Mouse (Mus musculus) left cerebral cortex, adult 18-20 months (tissue): ENCODE results near the gene Tenm4. TPM values are rescaled to one million over a fixed set of nuclear protein-coding genes. Genes with fewer than 3 reads are reported as not detected.

Experiments used
- DNase-seq, 2 experiments: peaks; one replicate each; pipeline ENCODE4 v3.0.0; 2021 to 2022; ENCODE audit warnings: low spot score in 2 of 2, mixed read lengths in 1 of 2
- total RNA-seq, 2 experiments: library from RNA; stranded (reverse); gene quantifications; 2 replicates each; pipeline ENCODE4 v1.2.3; 2021

Tenm4 gene
- total RNA-seq, 2 experiments from 2014 or later, result 126 to 135 TPM

DNA sequence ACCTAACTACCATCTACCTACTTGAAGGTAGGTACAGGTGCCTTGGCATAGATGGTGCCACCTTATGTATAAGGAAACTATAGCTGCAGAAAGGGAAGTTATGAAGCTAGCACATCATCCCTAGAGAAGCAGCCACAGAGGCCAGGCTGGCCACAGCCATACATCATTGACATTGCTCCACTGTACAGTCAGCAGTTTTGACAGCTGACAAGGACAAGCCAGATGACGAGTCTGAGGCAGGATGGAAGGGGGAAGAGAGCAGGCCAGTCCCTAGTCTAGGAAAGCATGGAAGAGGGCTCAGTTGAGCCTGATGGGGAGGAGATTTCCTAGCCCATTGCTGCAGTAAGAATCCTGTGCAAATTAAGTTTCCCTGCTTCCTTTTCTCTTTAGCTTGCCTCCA, 548.9 kb downstream of the Tenm4 start:
- no peak for DNase-seq

DNA sequence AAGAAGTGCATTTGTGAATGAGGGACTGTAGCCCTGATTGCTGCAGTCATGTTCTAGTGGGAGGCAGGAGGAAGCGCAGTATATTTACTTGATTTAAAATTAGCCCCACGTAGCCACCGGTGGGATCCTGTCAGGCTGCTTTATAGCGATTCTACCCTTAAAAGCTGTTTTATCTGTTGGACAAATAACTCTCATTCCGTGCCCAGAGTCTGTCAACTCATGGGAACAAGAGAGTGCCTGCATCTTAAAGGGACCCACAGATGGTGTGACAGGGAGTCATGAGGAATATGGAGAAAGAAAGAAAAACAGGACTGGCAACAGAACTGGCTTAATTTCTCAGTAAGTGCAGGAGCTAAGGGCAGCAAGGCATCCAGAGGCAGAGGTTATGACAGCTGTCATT, 549.4 kb downstream of the Tenm4 start:
- no peak for DNase-seq

DNA sequence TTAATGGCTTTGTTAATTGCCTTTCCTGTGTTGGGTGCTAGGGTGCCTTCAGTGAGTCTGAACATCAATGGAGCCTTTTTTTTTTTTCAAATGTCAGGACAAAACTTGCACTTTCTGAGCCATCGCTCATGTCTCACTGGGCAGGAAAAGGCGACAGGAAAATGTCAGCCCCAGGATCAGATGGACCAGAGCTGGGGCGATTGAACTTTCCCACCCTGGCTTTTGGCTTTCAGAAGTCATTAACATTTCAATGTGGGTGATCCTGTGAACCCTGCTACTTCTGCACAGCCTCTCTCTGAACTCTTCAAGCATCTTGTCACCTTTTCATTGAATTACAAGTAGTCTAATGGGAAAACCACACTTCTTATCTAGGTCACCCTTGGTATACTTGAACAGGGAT, 551.8 kb downstream of the Tenm4 start:
- DNase-seq, result no peak

DNA sequence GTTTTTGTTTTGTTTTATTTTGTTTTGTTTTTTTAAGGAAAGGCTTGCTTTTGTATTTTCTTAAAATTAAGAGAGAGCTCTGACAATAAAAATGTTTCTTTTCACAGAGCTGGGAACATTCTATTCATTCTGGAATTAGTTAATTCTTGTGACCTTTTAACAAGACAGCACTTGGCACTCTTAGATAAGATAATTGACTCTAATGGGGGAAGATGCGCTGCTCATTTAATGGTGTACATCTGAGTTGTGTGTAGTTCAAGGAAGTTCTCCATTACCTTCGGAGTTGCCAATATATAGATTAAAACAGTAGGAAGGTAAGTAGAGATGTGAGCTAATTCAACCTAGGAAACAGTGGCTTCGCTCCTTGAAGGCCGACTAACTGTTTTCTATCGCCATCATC, 554.6 kb downstream of the Tenm4 start:
- DNase-seq, result no peak

DNA sequence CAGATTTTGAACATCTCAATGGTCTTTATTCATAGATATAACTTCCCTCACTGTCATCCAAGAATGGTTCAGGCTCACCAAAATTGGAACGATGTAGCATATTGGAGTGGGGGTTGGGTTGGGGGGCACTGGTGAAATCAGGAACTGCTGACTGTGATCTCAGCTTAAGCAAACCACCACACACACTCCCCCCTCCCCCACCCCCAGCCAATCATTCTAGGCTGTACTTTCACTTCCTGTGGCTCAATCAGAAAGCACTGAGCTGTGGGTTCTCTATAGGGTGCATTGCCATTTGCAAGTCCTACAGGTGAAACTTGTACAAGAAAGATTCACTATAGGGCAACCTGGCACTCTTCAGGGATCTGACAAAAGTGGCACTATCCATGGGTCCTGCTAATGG, 559.3 kb downstream of the Tenm4 start:
- DNase-seq, result no peak

DNA sequence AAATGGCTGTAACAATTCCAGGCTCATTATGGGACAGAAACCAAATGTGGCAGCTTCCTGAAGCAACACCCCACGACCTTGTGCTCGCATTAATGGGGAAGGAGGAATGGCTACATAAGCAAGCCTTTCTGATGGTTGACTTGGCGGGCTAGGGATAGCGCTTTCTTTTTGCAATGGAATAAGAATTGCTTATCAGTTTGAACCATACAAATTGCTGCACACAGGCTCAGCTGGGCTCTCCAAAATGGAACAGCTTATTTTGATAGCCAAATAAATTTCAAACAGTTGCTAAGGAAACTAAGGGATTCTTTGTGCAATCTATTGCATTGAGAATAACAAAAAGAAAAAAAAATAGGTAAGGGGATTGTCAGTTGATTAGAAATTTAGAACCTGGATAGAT, 560.9 kb downstream of the Tenm4 start:
- no peak for DNase-seq

DNA sequence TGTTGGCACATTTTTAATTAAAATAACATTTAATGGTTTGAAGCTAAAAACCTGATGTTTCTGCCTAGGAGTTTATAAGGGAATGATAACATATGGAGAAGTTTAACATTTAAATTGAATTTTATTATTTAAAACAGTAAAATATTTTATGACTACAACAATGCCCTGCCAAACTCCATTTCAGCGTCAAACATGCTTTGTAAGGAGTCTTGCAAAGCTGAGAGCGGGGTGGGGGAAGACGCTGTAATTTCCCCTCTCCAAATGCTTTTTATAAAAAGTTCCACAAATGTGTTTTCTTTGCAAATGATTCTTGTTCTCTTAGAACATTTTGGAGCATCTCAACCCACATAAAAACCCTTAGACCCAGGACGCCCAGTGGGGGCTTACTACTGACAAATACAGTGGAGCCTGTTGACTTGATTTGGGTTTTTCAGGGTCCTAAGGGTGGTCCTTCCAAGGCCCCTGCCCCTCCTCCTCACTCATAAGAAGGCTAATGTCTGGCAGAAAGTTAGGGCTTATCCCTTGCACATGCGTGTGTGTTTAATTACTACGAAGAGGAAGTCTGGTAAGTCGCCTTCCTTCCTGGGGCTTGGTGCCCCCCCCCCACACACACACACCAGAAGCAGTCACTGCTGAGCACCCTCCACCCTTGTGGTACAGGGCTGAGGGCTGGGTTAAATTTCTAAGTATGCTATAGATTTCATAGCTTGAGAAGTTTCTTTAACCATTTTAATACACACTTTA, 563.4 kb downstream of the Tenm4 start:
- DNase-seq, result no peak

DNA sequence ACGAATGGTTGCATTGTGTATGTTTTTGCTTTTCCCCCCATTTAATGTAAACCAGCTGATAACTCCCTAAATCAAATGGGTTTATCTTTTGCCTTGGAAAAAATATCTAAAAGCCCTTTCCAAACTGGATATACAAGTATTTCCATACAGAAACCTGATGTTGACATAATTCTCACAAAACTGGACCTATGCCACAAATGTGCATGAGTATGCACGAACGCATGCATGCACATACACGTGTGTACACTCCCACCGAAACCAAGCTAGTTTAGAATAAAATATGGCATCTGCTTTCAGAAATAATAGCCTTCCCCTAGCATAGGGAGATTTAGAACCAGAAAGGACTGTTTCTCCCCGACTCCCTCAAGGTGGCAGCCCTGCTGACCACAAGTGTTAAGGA, 569.6 kb downstream of the Tenm4 start:
- no peak for DNase-seq

DNA sequence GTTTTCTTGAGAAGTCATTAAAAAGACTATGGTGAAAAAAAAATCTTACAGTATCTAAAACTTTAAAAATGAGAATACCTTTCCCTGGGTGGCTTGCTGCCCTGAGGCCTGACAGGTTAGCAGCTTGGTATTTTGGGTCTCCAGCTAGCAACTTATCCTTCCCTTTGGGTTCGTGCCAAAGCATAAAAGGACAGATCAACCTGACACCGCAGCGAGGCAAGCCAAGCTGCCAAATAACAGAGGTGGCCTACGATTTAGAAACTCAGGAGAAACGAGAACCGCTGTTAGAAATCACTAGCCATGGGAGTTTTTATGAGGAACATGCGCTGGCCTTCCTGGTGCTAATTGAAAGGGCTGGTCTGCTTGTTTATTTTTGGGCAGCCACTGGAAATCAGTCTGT, 571.2 kb downstream of the Tenm4 start:
- no peak for DNase-seq

DNA sequence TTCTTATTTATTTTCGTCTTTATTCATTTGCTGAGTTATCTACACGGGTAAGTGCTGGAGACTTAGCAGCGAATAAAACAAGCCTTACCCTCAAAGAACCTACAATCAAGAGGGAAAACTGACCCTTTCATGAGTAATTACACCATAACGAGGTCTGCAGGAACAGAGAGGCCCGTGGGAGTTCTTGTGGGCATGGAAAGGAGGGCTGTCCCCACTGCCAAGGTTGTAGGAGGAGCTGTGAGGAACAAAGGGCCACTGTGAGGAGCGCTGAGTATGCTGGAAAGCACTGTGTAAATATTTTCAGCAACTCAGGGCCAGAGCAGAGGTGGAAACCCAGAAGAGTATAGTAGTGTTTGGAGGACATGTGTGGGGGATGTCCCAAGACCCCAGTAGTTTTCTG, 574.9 kb downstream of the Tenm4 start:
- DNase-seq, result peak; percentile 34 to 58

DNA sequence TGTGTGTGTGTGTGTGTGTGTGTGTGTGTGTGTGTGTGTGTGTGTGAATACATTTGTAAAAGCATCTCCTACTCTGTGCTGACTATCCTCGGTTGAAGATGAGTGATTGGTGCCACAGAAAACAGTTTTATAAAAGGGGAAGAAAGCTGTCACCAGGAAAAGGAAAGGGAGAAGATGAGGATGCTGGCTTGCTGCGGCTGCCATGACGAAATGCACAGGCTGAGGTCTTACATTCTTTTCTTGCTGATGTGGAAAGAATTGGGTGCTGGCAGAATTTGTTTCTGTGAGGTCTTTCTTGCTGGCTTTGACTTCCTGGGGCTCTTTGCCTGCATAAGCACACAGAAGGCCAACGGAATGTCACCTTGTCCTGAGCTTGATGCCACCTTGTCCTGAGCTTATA, 575.7 kb downstream of the Tenm4 start:
- no peak for DNase-seq

DNA sequence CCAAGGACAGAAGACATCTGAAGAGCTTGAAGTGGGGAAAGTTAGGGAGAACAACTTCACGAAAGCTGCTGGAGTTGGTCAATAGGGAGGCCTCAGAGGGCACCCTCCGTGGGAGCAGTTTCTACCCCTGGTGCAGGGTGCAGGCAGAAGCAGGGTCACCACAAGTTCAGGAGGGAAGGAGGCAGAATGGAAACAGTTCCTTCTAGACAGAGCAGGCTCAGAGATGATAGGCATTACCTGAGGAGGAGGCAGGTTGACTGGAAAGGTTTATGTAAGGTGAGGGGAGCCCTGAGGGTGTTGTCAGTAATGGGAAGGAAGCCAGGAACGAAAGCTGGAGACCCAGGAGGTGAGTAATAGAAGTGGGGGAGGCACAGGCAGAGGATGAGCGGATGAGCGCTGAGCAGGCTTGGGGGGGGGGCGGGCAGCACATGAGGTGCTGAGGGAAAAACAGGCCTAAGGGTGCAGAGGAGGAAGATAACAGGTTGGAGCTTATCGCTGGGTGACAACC, 577.5 kb downstream of the Tenm4 start:
- no peak for DNase-seq

DNA sequence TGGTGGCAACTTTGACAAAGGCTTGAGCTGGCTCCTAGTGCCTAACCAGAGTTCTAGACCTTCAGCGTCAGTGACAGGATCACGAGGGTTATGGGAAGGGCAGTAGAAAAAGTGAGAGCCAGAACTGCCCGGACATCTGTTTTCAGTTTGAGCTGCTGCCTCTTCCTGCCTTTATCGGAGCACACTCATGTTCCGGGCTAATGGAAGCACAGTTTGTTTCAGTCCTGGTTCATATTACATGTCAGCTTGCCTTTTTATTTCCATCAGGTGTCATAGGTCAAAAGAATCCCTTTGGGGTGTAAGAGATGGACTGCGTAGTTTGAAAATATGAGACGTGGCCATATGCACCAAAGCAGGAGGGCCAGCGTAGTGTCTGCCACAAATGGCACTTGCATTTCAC, 578.7 kb downstream of the Tenm4 start:
- no peak for DNase-seq

DNA sequence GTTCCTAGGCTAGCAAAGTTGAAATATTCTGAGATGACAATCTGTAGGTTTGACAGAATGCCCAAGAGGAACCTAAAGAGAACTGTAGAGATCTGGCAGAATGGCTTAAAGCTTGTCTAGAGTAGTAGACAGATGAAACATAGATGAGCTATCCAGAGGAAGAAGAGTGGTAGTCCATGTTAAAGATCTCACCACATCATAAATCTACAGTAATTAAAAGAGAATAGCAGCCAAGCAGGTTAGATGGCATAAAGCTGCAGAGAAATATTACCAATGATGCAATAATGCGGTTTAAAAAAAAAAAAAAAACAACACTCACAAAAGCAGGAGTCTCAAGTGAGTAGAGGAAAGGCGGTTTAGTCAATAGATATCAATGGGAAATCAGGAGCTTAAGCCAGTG, 580.2 kb downstream of the Tenm4 start:
- DNase-seq, result no peak

DNA sequence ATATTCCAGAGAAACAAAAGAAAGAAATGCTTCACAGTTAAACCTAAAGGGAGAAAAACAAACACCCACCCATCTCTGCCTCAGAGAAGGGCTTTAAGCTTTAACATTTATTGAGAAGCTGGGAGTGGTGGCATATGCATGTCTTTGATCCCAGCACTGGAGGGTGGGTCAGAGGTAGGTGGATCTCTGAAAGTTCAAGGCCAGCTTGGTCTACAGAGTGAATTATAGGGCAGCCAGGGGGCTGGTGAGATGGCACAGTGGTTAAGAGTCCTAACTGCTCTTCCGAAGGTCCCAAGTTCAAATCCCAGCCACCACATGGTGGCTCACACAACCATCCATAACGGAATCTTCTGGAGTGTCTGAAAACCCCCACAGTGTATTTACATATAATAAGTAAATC, 581.7 kb downstream of the Tenm4 start:
- no peak for DNase-seq

DNA sequence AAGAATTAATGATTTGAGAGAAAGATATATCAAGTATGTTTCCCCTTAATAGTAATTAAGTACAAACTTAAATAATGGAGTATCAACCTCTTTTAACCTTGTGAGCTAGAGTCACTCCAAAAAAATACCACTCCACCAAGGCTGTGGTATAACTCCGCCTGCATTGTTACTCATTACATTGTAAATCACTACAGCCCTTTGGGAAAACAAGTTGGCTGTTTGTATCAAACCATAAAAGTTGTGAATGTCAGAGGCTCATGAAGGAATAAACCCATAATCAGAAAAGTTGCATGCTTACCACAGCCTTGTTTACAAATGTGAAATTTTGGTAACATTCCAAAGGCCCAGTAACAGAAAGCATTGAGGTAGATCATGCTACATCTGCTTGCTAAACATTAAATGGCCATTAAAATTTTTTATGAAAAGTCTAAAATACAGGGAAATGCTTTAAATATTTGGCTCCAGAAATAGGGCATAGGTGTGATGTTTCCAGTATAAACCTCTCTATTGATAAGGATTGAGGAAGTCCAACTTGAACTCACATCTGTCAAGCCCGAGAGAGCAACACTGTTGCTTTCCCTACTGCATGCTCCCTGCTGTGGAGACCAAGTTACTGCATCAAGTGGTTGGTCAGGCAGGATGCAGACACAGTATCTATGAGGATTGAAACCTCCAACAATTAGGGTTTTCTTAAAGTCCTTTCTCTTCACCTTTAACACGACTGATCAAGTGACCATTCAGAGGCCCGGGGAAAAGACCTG, 582.5 kb downstream of the Tenm4 start:
- DNase-seq, result no peak

DNA sequence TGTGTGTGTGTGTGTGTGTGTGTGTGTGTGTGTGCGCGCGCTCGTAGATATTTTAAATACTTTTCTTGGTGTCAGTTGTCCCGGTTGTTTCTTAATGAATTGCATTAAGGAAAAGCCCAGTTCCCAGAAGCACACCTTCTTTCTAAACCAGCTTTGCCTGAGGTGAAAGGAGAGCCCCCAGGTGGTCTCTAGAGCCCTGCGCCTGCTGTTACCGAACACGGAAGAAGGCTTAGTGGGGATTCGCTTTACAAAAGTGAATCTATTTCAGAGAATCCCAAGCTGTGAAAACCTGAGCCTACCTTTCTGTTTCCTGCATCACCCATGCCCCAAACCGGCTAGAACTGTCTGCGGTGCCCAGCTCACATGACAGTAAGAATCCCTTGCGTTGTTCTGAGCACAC, 583.1 kb downstream of the Tenm4 start:
- no peak for DNase-seq

DNA sequence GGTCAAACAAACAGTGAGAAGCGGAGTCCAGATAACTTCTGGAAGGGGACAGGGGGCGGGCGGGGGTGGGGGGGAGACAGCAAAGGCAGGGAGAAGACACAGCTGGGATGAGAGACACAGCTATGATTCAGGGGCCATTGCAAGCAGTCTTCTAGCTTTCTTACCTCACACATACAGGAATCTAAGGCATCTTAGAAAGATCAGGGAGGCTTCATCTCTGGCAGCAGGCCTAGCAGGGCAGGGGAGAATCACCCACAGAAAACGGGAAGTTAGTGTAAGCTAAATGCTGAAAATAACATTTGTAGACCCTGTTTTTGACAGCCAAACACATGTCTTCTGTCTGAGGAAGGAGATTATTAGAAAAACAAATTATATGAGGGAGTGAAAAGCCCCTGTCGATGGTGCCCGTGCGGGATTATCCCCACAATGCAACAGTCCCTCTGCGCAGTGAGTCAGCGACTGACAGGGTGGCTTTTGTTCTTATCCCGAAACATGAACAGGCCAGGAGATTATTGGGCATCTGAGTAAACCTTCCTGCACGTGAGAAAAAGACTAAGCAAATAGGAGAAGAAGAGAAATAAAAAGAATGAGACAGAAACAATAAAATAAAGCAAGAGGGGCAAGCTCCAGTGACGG, 584.5 kb downstream of the Tenm4 start:
- no peak for DNase-seq

DNA sequence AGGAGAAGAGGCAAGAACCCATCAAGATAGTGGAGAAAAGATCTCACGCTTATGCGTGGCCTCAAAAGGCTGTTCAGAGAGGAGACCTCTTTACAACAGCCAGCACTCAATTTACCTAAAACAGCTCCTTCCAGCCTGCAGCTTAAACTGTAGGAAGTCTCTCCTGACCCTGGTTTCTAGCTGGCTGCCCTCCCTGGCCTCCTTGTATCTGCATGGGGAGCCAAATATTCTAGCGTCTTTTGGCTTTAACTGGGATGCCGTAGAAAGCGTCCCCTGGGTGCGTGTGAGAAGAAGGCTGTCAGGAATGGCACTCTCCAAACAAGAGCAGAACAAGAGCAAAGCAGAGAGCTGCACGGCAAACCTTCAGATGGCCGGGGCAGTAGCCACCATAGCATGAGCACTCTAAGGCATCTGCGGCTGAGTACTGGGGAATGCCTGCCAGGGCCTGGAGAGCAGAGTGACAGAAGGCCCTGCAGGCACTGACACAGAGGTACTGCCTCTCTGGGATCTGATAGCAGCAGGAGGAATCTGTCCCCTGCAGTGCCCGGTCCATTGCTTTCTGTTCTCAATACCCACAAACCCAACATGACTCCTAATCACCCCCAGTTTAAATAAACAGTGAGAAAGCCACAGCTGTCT, 585.2 kb downstream of the Tenm4 start:
- DNase-seq, result no peak

DNA sequence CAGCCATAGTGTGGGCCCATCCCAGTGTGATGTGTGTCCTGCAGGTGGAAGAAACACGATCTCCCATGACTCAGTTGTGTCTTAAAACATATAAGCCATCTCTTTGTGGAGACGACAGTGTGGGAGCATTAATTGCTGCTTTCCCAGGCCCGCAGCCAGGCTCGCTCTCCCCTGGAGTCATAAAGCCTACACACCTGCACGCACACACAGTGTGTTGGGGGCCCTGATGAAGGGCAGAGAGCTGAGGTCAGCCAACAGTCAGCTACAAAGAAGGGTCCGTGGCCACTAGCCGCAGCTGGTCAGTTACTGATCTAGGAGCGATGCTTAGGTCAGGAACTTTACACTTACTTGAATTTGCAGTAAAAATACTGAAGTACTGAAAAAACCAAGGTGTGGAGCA, 586.0 kb downstream of the Tenm4 start:
- no peak for DNase-seq

DNA sequence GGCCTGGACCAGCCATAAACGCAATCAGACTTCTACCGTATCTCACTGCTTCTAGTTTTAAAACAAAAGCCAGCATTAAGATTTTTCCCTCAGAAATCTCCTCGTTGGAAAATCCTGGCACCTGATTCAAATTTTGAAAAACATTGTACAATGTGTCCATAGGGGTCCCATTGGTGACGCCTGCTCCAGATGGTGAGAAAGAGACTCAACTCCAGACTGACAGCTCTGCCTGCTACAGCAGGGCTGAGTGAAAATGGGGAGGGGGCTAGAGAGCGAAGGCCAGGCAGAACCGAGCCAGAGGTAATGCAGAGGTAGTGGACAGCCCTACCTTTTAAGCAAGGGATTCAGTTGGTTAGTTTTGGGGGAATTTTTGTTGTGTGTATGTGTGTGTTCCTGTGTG, 589.2 kb downstream of the Tenm4 start:
- no peak for DNase-seq

DNA sequence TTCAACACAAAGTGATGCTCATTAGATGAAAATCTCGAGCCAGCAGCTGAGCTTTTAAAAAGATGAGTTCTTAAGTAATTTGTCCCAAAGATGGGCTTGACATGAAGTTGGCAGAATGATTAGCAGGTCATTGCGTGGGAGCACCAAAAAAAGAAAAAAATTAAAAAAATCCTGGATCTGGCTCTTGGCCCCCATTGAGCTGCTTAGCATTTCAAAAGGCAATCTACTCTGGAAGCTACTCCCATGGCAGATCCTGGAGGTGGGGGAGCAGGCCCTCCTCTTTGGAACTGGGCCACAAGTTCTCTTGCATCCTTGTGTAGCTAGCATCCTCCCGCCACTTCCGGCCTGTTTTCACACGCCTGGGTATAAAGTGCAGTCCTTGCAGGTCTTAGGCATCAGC, 590.1 kb downstream of the Tenm4 start:
- no peak for DNase-seq
